Mouse (Mus musculus) neural tube, embryonic 11.5 days (tissue): ENCODE data around the gene Tmem260. TPM values are rescaled to one million over a fixed set of nuclear protein-coding genes. Genes with fewer than 3 reads are reported as not detected.
"Not testable (repeated sequence)": the region's sequence is repeated elsewhere in the genome, so short reads cannot be mapped to it uniquely, and the experiment has no call there.

Experiments
- ATAC-seq: fragments of 200-750 bp; cut with Nextera tagmentation; 2 replicates; pipeline ENCODE4 v1.8.0; 2017; ENCODE audit warnings: moderate number of reproducible peaks, mild to moderate bottlenecking, moderate TSS enrichment, moderate library complexity; ENCODE audit not compliant: insufficient read depth, low FRiP score, low TSS enrichment
- DNase-seq: peaks from one replicate; pipeline ENCODE4 v3.0.0-alpha.2; 2015; ENCODE audit warnings: low spot score
- H3K27ac ChIP-seq: fragments of 300-500 bp; sonication (generic); 2 replicates; pipeline ENCODE4 v1.5.1; 2014; ENCODE audit warnings: low read depth, mild to moderate bottlenecking, low read length
- H3K27me3 ChIP-seq: fragments of 300-500 bp; sonication (generic); 2 replicates; pipeline ENCODE4 v1.6.1; 2014; ENCODE audit warnings: mild to moderate bottlenecking, low read length, mixed read lengths; ENCODE audit not compliant: control insufficient read depth, insufficient read depth
- H3K36me3 ChIP-seq: fragments of 300-500 bp; sonication (generic); 2 replicates; pipeline ENCODE4 v1.6.1; 2014; ENCODE audit warnings: mild to moderate bottlenecking, low read length, moderate library complexity, mixed read lengths; ENCODE audit not compliant: control insufficient read depth, insufficient read depth
- H3K4me1 ChIP-seq: fragments of 300-500 bp; sonication (generic); 2 replicates; pipeline ENCODE4 v1.6.1; 2014; ENCODE audit warnings: low read length, mixed read lengths; ENCODE audit not compliant: control insufficient read depth, insufficient read depth
- H3K4me2 ChIP-seq: fragments of 300-500 bp; sonication (generic); 2 replicates; pipeline ENCODE4 v1.6.1; 2014; ENCODE audit warnings: low read depth, mild to moderate bottlenecking, moderate library complexity
- H3K4me3 ChIP-seq: fragments of 300-500 bp; sonication (generic); 2 replicates; pipeline ENCODE4 v1.5.1; 2014; ENCODE audit warnings: low read depth, low read length
- H3K9ac ChIP-seq: fragments of 300-500 bp; sonication (generic); 2 replicates; pipeline ENCODE4 v1.6.1; 2014; ENCODE audit warnings: mild to moderate bottlenecking, low read length
- H3K9me3 ChIP-seq: fragments of 300-500 bp; sonication (generic); 2 replicates; pipeline ENCODE4 v1.6.1; 2016; ENCODE audit warnings: low read length; ENCODE audit not compliant: control insufficient read depth
- WGBS: fragments of 180-500 bp; shearing (Covaris S2); extraction: QIAGEN DNeasy Blood & Tissue Kit; methylation state at CpG from one replicate; pipeline ENCODE4 v1.1.7; 2014; 5-methylcytosine and 5-hydroxymethylcytosine counted together
- polyA plus RNA-seq: library from polyadenylated mRNA; unstranded; fragments of >200 nt; fragmentation: Nextera tagmentation; extraction: Ambion mirVana; gene quantifications from 2 replicates; pipeline ENCODE4 v1.2.1, GENCODE M21; 2014

The Tmem260 gene
- polyA plus RNA-seq, 1 experiment from 2014 or later = 25.3 TPM

DNA sequence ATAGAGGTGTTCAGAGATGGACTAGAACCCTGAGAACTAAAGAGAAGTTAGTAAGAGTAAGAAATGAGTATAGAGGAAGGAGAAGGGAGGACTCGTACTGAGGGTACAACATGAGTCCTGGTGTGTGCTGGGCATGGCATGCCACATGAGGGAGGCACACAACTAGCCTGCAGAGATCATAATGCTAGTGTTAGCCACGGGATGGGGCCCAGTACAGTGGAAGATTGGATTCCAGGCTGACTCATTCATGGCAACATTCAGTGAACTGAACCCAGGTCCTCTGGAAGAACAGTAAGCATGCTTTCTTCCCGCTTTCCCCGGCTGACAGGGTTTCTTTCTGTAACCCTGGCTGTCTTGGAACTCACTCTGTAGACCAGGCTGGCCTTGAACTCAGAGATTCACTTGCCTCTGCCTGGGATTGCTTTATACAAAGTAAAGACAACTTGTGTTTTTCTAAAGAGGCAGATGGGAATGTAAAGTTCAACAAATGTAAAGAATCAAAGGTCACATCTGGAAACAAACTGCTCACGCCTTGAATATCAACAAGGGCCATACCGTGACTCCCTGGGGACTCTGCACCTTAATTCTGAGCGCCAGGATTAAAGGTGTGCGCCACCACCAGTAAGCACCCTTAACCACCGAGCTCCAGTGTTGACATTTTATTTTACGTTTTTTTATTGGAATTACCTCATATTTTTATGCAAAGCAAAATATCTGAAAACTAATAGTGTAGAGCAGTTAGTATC is 25.0 kb downstream of the Tmem260 start:
- DNase-seq = no peak
- WGBS = 85% methylated on average over 10 of the region's 10 CpGs
- Histone ChIP-seq H3K9me3 (no peaks in the 10 kb centered on the region), H3K27me3 (no peaks in the 10 kb centered on the region), H3K4me2 (no peak overlapping the region), H3K4me1 (no peaks in the 10 kb centered on the region), H3K27ac (no peak overlapping the region), H3K36me3 (no peaks in the 10 kb centered on the region), H3K9ac (no peak overlapping the region), H3K4me3 (no peak overlapping the region)
- no peak for ATAC-seq

DNA sequence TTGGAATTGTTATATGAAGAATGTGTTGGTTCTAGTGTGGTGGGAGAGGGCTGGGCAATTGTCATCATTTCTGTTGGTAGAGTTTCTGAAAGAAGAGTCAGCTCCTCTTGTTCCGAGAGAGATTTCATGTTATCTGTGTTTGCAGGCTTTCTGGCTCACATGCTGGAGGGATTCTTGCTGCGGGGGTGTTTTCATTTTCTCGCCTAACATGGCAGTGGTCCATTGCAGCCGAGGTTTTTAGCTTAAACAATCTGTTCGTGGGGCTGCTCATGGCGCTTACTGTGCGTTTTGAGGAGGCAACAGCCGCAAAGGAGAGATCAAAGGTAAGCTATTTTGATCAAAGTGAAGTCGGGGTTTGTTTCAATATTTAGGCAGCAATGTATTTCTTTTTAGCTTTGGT is 26.3 kb downstream of the Tmem260 start:
- Histone ChIP-seq H3K9me3 (no peaks in the 10 kb centered on the region), H3K27ac (no peak overlapping the region), H3K9ac (no peak overlapping the region), H3K4me1 (no peaks in the 10 kb centered on the region), H3K27me3 (no peaks in the 10 kb centered on the region), H3K4me2 (no peak overlapping the region), H3K4me3 (no peak overlapping the region), H3K36me3 (no peaks in the 10 kb centered on the region)
- 84% methylated on average over 9 of the region's 9 CpGs for WGBS
- ATAC-seq (no peak), DNase-seq (no peak)

DNA sequence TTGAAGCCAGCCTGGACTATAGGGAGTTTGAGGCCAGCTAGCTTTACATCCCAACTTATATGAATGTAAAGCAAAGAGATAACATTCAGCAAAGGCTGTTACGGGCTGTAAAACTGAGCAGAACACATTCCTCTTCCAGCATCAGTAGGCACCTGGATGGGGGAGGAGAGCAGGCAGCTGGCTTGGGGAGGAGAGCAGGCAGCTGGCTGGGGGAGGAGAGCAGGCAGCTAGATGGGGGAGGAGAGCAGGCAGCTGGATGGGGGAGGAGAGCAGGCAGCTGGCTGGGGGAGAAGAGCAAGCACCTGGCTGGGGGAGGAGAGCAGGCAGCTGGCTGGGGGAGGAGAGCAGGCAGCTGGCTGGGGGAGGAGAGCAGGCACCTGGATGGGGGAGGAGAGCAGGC is 29.4 kb downstream of the Tmem260 start:
- H3K27ac ChIP-seq = no peak overlapping the region
- 68% methylated on average over 1 of the region's 1 CpGs for WGBS

DNA sequence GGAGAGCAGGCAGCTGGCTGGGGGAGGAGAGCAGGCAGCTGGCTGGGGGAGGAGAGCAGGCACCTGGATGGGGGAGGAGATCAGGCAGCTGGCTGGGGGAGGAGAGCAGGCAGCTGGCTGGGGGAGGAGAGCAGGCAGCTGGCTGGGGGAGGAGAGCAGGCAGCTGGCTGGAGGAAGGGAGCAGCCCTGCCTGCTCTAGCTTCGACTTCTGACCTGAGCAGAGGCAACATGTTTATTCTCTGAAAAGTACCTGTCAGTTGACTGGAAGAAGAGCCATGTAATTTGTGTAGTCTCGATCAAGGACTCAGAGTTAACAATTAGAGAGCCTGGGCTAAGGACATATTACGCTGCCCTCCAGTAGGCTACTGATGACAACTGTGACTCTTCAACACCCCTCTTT is 29.9 kb downstream of the Tmem260 start:
- not testable (repeated sequence) for H3K27ac ChIP-seq, H3K27me3 ChIP-seq, DNase-seq, H3K9ac ChIP-seq, H3K4me3 ChIP-seq, H3K4me2 ChIP-seq, ATAC-seq, H3K36me3 ChIP-seq, H3K9me3 ChIP-seq, H3K4me1 ChIP-seq
- WGBS = 80% methylated on average over 3 of the region's 3 CpGs

More for the DNA sequence above, 29.4 kb downstream of the Tmem260 start:
- DNase-seq = no peak
- H3K9ac ChIP-seq = no peak overlapping the region
- H3K27me3 ChIP-seq = no peaks in the 10 kb centered on the region
- H3K4me1 ChIP-seq = no peaks in the 10 kb centered on the region
- no peaks in the 10 kb centered on the region for H3K36me3 ChIP-seq
- H3K4me3 ChIP-seq = no peak overlapping the region
- H3K4me2 ChIP-seq = no peak overlapping the region
- no peaks in the 10 kb centered on the region for H3K9me3 ChIP-seq
- ATAC-seq = no peak

DNA sequence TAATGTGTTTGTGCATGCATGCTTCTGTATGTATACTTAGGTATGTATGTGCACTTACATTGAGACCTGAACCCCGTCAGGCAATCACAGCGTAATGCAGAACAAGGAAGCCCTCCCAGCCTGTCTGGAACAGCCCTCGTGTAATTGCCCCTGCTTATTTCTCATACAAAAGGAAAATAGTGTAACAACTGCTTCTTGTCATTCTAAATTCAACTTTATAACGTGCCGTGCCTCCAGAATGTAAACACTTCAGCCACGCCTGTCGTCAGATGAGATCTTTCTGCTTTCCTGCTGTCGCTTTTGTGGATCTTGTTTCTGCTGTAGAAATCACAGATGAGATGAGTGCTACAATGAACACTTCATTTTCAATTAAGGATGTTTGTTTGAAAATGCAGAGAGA is 30.4 kb downstream of the Tmem260 start:
- Histone ChIP-seq H3K9me3 (no peaks in the 10 kb centered on the region), H3K4me2 (no peak overlapping the region), H3K27ac (no peak overlapping the region), H3K36me3 (no peaks in the 10 kb centered on the region), H3K27me3 (no peaks in the 10 kb centered on the region), H3K4me1 (no peaks in the 10 kb centered on the region), H3K4me3 (no peak overlapping the region), H3K9ac (no peak overlapping the region)
- ATAC-seq = no peak
- 80% methylated on average over 8 of the region's 8 CpGs for WGBS
- no peak for DNase-seq

DNA sequence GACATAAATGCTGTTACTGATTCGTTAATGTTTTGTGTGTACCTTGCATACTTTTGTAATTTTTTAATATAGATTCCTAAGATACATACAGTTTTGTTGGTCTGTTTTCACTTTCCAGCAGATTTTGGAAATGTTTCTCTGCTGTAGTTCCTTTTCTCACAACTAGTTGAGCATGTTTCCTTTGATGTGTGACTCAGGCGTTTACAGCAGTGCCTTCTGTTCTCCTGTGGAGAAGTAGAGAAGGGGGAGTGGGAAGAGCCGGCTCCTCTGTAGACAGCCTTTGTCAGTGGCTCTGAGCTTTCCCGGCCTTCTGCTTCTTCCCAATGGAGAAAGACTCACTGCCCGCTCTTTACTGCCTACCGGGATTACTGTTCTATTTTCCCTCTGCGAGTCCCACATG is 35.7 kb downstream of the Tmem260 start:
- H3K4me1 ChIP-seq = no peaks in the 10 kb centered on the region
- 23% methylated on average over 7 of the region's 7 CpGs for WGBS
- no peak overlapping the region for H3K27ac ChIP-seq
- H3K4me3 ChIP-seq = no peak overlapping the region
- no peaks in the 10 kb centered on the region for H3K36me3 ChIP-seq
- H3K27me3 ChIP-seq = no peaks in the 10 kb centered on the region
- no peak overlapping the region for H3K4me2 ChIP-seq
- H3K9ac ChIP-seq = no peak overlapping the region
- H3K9me3 ChIP-seq = no peaks in the 10 kb centered on the region
- no peak for ATAC-seq
- DNase-seq = no peak

DNA sequence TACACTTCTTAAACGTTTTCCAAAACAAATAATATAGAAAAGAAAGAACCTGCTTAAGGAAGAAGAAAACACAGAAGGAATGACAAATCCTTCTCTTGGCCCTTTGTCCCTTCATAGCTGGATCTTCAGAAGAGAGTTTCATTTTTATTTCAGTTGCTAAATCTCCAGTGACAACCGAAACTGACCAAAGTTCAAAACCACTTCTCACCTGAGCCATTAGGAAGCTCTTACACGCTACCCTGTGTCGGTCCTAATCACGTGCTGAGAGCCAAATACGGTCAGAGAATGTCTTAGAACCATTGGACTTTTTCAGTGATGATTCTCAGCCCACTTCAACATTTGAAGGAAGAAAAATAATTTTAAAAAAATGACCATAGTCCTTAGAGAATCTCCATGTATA is 36.8 kb downstream of the Tmem260 start:
- no peaks in the 10 kb centered on the region for H3K4me1 ChIP-seq
- H3K27me3 ChIP-seq = no peaks in the 10 kb centered on the region
- WGBS = 92% methylated on average over 6 of the region's 6 CpGs
- no peak overlapping the region for H3K9ac ChIP-seq
- H3K4me2 ChIP-seq = no peak overlapping the region
- no peaks in the 10 kb centered on the region for H3K36me3 ChIP-seq
- no peaks in the 10 kb centered on the region for H3K9me3 ChIP-seq
- DNase-seq (no peak), ATAC-seq (no peak)
- no peak overlapping the region for H3K27ac ChIP-seq
- no peak overlapping the region for H3K4me3 ChIP-seq

DNA sequence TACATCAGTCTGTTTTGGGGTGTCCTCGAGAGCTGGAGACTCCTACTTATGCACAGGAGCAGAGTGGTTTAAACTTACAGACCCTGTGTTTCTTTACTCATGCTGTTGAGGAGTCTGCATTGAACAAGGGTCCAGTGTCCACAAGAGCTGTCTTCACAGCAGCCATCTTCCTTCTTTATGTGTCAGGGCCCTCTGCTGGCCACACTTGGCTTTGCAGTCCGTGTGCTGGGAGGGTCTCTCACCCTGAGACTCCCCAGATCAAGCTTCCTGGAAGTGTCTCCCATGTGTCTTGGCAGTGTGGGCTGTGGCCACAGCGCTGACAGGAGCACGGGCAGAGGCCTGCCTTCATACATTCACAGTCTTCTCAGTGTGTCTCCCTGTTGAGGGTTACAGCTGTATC is 48.0 kb downstream of the Tmem260 start:
- Histone ChIP-seq H3K4me1 (no peaks in the 10 kb centered on the region), H3K27ac (no peak overlapping the region), H3K9me3 (no peaks in the 10 kb centered on the region), H3K4me3 (no peak overlapping the region), H3K9ac (no peak overlapping the region), H3K36me3 (no peaks in the 10 kb centered on the region), H3K4me2 (no peak overlapping the region), H3K27me3 (no peaks in the 10 kb centered on the region)
- WGBS = 17% methylated on average over 4 of the region's 4 CpGs
- ATAC-seq (no peak), DNase-seq (peak; percentile 72)

DNA sequence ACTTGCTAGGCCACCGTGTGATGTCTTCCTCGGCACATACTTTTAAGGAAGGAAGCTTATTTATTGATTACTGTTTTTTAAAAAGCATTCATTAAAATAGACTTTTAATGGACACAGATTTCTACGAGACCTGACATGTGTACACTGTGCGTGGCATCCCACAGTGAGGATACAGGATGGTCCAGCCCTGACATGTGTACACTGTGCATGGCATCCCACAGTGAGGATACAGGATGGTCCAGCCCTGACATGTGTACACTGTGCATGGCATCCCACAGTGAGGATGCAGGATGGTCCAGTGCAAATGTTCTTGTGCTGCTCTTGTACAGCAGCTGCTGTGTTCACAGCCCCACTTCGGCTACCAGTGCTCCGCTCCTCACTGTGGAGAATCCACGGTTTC is 56.6 kb downstream of the Tmem260 start:
- DNase-seq = no peak
- no peaks in the 10 kb centered on the region for H3K27me3 ChIP-seq

More for the DNA sequence above, 56.6 kb downstream of the Tmem260 start:
- ATAC-seq = no peak
- Histone ChIP-seq H3K4me1 (no peaks in the 10 kb centered on the region), H3K36me3 (no peaks in the 10 kb centered on the region), H3K9ac (no peak overlapping the region), H3K27ac (no peak overlapping the region), H3K9me3 (no peaks in the 10 kb centered on the region), H3K4me2 (no peak overlapping the region), H3K4me3 (no peak overlapping the region)
- WGBS = 89% methylated on average over 7 of the region's 7 CpGs
